Mouse (Mus musculus) kidney, postnatal 0 days (tissue): ENCODE results near the gene Trpm1. TPM values are rescaled to one million over a fixed set of nuclear protein-coding genes. Genes with fewer than 3 reads are reported as not detected.

Experiments used
- ATAC-seq: fragments of 200-750 bp; cut with Nextera tagmentation; replicated peaks from 2 replicates; pipeline ENCODE4 v1.8.0; 2017; ENCODE audit warnings: low read depth, moderate number of reproducible peaks, moderate TSS enrichment, moderate library complexity; ENCODE audit not compliant: low FRiP score
- DNase-seq: peaks from one replicate; pipeline ENCODE4 v3.0.0-alpha.2; 2016; ENCODE audit warnings: low spot score
- H3K27ac ChIP-seq: fragments of 300-500 bp; sonication (generic); 2 replicates; pipeline ENCODE4 v1.5.1; 2014; ENCODE audit warnings: mild to moderate bottlenecking
- H3K27me3 ChIP-seq: fragments of 300-500 bp; sonication (generic); 2 replicates; pipeline ENCODE4 v1.6.1; 2014; ENCODE audit warnings: low read length, mixed read lengths; ENCODE audit not compliant: insufficient read depth
- H3K36me3 ChIP-seq: fragments of 300-500 bp; sonication (generic); 2 replicates; pipeline ENCODE4 v1.6.1; 2014; ENCODE audit warnings: low read length, mixed read lengths; ENCODE audit not compliant: insufficient read depth
- H3K4me1 ChIP-seq: fragments of 300-500 bp; sonication (generic); replicated peaks from 2 replicates; pipeline ENCODE4 v1.6.1; 2014; ENCODE audit warnings: antibody characterized with exemption, low read length, mixed read lengths; ENCODE audit not compliant: insufficient read depth
- H3K4me2 ChIP-seq: fragments of 300-500 bp; sonication (generic); 2 replicates; pipeline ENCODE4 v1.6.1; 2014; ENCODE audit warnings: mild to moderate bottlenecking, low read length, moderate library complexity, mixed read lengths
- H3K4me3 ChIP-seq: fragments of 300-500 bp; sonication (generic); replicated peaks from 2 replicates; pipeline ENCODE4 v1.5.1; 2014; ENCODE audit warnings: low read depth, low read length
- H3K9ac ChIP-seq: fragments of 300-500 bp; sonication (generic); 2 replicates; pipeline ENCODE4 v1.6.1; 2014; ENCODE audit warnings: low read depth, low read length
- H3K9me3 ChIP-seq: fragments of 300-500 bp; sonication (generic); replicated peaks from 2 replicates; pipeline ENCODE4 v1.6.1; 2016; ENCODE audit warnings: low read length, inconsistent platforms, mixed read lengths
- CTCF ChIP-seq: IDR thresholded peaks from 2 replicates; pipeline ENCODE4 v1.5.1; 2016; ENCODE audit warnings: antibody characterized with exemption, low read depth, mild to moderate bottlenecking, moderate library complexity
- WGBS: fragments of 180-500 bp; shearing (Covaris S2); extraction: QIAGEN DNeasy Blood & Tissue Kit; methylation state at CpG from one replicate; pipeline ENCODE4 v1.1.7; 2014; 5-methylcytosine and 5-hydroxymethylcytosine counted together
- polyA plus RNA-seq: library from polyadenylated mRNA; unstranded; fragments of >200 nt; fragmentation: Nextera tagmentation; extraction: Ambion mirVana; gene quantifications from 2 replicates; pipeline ENCODE4 v1.2.1, GENCODE M21; 2015

Trpm1 gene
- polyA plus RNA-seq, 1 experiment from 2014 or later: 0.18 TPM

- Histone ChIP-seq H3K9me3 (no peaks in the 10 kb centered on the region), H3K4me2 (no peak overlapping the region), H3K27ac (no peak overlapping the region), H3K27me3 (no peaks in the 10 kb centered on the region), H3K36me3 (no peaks in the 10 kb centered on the region), H3K9ac (no peak overlapping the region), H3K4me3 (no peak overlapping the region), H3K4me1 (no peaks in the 10 kb centered on the region)
- DNase-seq: no peak
- WGBS: 80% methylated on average over 4 of the region's 4 CpGs
- ATAC-seq: no peak
- TF ChIP-seq CTCF: no peak
These were observed 59.2 kb downstream of the Trpm1 start for GRCm38 (mm10) chr7:64212870-64213269.

GRCm38 (mm10) chr7:64214066-64214465, 60.4 kb downstream of the Trpm1 start:
- Histone ChIP-seq H3K27ac (no peak overlapping the region), H3K27me3 (no peaks in the 10 kb centered on the region), H3K4me2 (no peak overlapping the region), H3K36me3 (no peaks in the 10 kb centered on the region), H3K4me3 (no peak overlapping the region), H3K4me1 (no peaks in the 10 kb centered on the region), H3K9ac (no peak overlapping the region), H3K9me3 (no peaks in the 10 kb centered on the region)
- no peak for DNase-seq
- 70% methylated on average over 4 of the region's 4 CpGs for WGBS
- ATAC-seq: no peak
- TF ChIP-seq CTCF: no peak

GRCm38 (mm10) chr7:64215613-64216012, 62.0 kb downstream of the Trpm1 start:
- Histone ChIP-seq H3K27me3 (no peaks in the 10 kb centered on the region), H3K4me2 (no peak overlapping the region), H3K36me3 (no peaks in the 10 kb centered on the region), H3K9ac (no peak overlapping the region), H3K4me3 (no peak overlapping the region), H3K4me1 (no peaks in the 10 kb centered on the region), H3K9me3 (no peaks in the 10 kb centered on the region), H3K27ac (no peak overlapping the region)
- DNase-seq (no peak), ATAC-seq (no peak)
- no peak for TF ChIP-seq CTCF
- 80% methylated on average over 4 of the region's 4 CpGs for WGBS

- no peak overlapping the region for H3K4me2 ChIP-seq
These were observed 63.8 kb downstream of the Trpm1 start for GRCm38 (mm10) chr7:64217428-64217827.

GRCm38 (mm10) chr7:64219765-64220164, 66.1 kb downstream of the Trpm1 start:
- Histone ChIP-seq H3K4me3 (no peak overlapping the region), H3K9me3 (no peaks in the 10 kb centered on the region), H3K27ac (no peak overlapping the region), H3K9ac (no peak overlapping the region), H3K4me1 (no peaks in the 10 kb centered on the region), H3K36me3 (no peaks in the 10 kb centered on the region), H3K4me2 (no peak overlapping the region), H3K27me3 (no peaks in the 10 kb centered on the region)
- 68% methylated on average over 7 of the region's 7 CpGs for WGBS
- DNase-seq: no peak
- no peak for ATAC-seq
- no peak for TF ChIP-seq CTCF

More at GRCm38 (mm10) chr7:64217428-64217827, 63.8 kb downstream of the Trpm1 start:
- Histone ChIP-seq H3K4me1 (no peaks in the 10 kb centered on the region), H3K9ac (no peak overlapping the region), H3K4me3 (no peak overlapping the region), H3K27ac (no peak overlapping the region), H3K27me3 (no peaks in the 10 kb centered on the region), H3K9me3 (no peaks in the 10 kb centered on the region), H3K36me3 (no peaks in the 10 kb centered on the region)
- WGBS: 91% methylated on average over 7 of the region's 7 CpGs
- DNase-seq: no peak
- no peak for TF ChIP-seq CTCF
- no peak for ATAC-seq

- H3K36me3 ChIP-seq: no peaks in the 10 kb centered on the region
- H3K9me3 ChIP-seq: no peaks in the 10 kb centered on the region
- 90% methylated on average over 5 of the region's 5 CpGs for WGBS
- H3K4me3 ChIP-seq: no peak overlapping the region
- ATAC-seq (no peak), DNase-seq (no peak)
- no peak overlapping the region for H3K4me2 ChIP-seq
- TF ChIP-seq CTCF: no peak
- no peaks in the 10 kb centered on the region for H3K4me1 ChIP-seq
- H3K27me3 ChIP-seq: no peaks in the 10 kb centered on the region
- no peak overlapping the region for H3K27ac ChIP-seq
- H3K9ac ChIP-seq: no peak overlapping the region
These were observed 69.6 kb downstream of the Trpm1 start for GRCm38 (mm10) chr7:64223215-64223614.
